In the genomic region with DNA sequence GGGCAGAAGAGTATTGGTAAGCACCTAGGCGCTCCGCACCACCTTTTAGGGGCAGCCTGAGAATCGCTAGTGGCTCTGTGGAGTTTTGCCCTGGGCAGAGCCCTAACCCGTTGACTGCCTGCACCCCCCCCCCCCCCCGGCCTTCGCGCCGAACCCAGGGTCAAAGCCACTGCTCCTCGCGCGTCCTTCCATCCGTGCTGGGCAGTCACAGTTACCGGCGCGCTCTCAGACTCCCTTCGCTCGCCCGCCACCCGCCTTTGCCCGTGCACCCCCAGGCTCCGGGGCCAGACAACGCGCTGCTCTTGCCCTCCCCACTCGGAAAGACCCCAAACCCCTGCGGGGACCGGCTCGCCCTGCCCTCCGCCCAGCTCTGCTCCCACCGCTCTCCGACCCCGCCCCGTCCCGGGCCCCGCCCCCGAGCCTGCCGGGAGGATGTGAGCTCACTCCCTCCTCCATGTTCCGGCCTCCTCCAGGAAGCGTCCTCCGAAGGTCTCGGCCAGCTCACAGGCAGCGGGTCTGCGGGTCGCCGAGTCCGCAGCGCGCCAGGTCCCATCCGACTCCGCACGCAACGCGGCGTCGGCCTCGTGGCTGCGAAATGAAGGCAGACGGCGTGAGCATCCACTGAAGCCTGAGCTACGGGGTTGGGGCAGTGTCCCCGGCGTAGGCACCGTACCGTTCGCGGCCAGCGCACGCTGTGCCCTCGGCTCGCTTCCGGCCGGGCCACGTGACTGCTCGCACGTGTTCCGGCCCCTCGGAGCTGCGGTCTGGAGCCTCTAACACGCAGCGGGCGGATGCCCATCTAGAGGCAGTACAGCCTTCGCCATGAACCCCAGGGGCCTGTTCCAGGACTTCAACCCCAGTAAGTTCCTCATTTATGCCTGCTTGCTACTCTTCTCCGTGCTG, we compare ENCODE assay signal across 8 mouse cellular contexts. TPM values are rescaled to one million over a fixed set of nuclear protein-coding genes. Genes with fewer than 3 reads are reported as not detected.
DNase-seq lines count a peak whose midpoint lies in the region; ATAC-seq and TF ChIP-seq lines count a peak whose summit lies in the region.

A gene (plus strand): TSS at position 472 of the 903 bp plus-strand sequence.

- peak within 1 kb of the TSS; percentile 68 for H3K4me3 ChIP-seq in intestine, postnatal 0 days (ENCODE audit: low read depth, low read length)
- peak within 1 kb of the TSS; percentile 76 for H3K4me3 ChIP-seq in midbrain, embryonic 10.5 days

- H3K9ac ChIP-seq in intestine, postnatal 0 days (ENCODE audit: low read depth, low read length): peak within 1 kb of the TSS; percentile 80

- H3K4me2 ChIP-seq in intestine, postnatal 0 days (replicated peaks; ENCODE audit: low read depth): peak within 1 kb of the TSS; percentile 86

- H3K9me3 ChIP-seq in intestine, postnatal 0 days (ENCODE audit: control insufficient read depth): 0 out of 2 replicates have a peak, but pooled peaks cover 4% of the 10 kb centered on the region
- H3K9me3 ChIP-seq in midbrain, embryonic 10.5 days (replicated peaks): peaks cover 30% of the 10 kb centered on the region

- WGBS in intestine, postnatal 0 days: under 1% methylated on average over 81 of the region's 82 CpGs
- 2% methylated on average over 79 of the region's 82 CpGs for WGBS in midbrain, embryonic 10.5 days

- peak; percentile 97 for DNase-seq in adrenal gland, adult 2 months
- DNase-seq in embryo, embryonic 11 days: peak; percentile 93
- DNase-seq in gonadal fat pad, adult 2 months (ENCODE audit: low read depth): no peak
- peak; percentile 91 for DNase-seq in left cerebral cortex, postnatal 36 days (ENCODE audit: low spot score in 2 of 2)
- DNase-seq in midbrain, embryonic 10.5 days (ENCODE audit: low spot score): peak; percentile 94
- DNase-seq in right cerebral cortex, postnatal 36 days (ENCODE audit: low spot score in 2 of 2): peak; percentile 73
- peak; percentile 91 to 94 for DNase-seq in urinary bladder, postnatal 4 days (ENCODE audit: low spot score in 2 of 2)

- H3K36me3 ChIP-seq in intestine, postnatal 0 days (ENCODE audit: control insufficient read depth, insufficient read depth): peaks cover 18% of the 10 kb centered on the region
- H3K36me3 ChIP-seq in midbrain, embryonic 10.5 days: peaks cover 45% of the 10 kb centered on the region

- no peaks in the 10 kb centered on the region for H3K27me3 ChIP-seq in intestine, postnatal 0 days (replicated peaks; ENCODE audit: control insufficient read depth, insufficient read depth, low read length)
- peaks cover 5% of the 10 kb centered on the region; the same call in 1 of the 2 replicates for H3K27me3 ChIP-seq in midbrain, embryonic 10.5 days (ENCODE audit: low read depth, poor library complexity, severe bottlenecking)

- TF ChIP-seq CTCF in intestine, postnatal 0 days (IDR thresholded peaks at IDR 0.05; ENCODE audit: low read depth): 0 out of 2 replicates have a peak, but pooled peaks have one; percentile 1

- peak; percentile 91 for ATAC-seq in intestine, postnatal 0 days

- peak within 1 kb of the TSS; percentile 86 for H3K27ac ChIP-seq in intestine, postnatal 0 days (ENCODE audit: low read depth, low read length)
- H3K27ac ChIP-seq in midbrain, embryonic 10.5 days (replicated peaks): peak within 1 kb of the TSS; percentile 95

- peaks cover 15% of the 10 kb centered on the region for H3K4me1 ChIP-seq in intestine, postnatal 0 days (replicated peaks; ENCODE audit: control insufficient read depth, insufficient read depth, low read length)
- H3K4me1 ChIP-seq in midbrain, embryonic 10.5 days: peaks cover 33% of the 10 kb centered on the region

- intact Hi-C loops in left cerebral cortex, postnatal 36 days (cut with DNase I): no loop called here

RNA-seq across cellular contexts. Expression of the gene that starts here (rescaled TPM):
- 10 to 100 TPM; 18.3 to 26.8 TPM for total RNA-seq in adrenal gland, adult 2 months (2021)
- 45.4 and 56.5 TPM in 2 replicates for polyA plus RNA-seq in adrenal gland, adult 2 months (2012; rRNA removed)
- 15.2 and 18.3 TPM in 2 replicates for polyA plus RNA-seq in gonadal fat pad, adult 2 months (2012; rRNA removed)
- 21.6 and 25.1 TPM in 2 replicates for polyA plus RNA-seq in intestine, postnatal 0 days (2015; fragmentation: Nextera tagmentation; extraction: Ambion mirVana)
- total RNA-seq in left cerebral cortex, postnatal 36 days (2021): 10 to 100 TPM; 14.8 to 16.2 TPM
- 21.7 and 24.1 TPM in 2 replicates for polyA plus RNA-seq in midbrain, embryonic 10.5 days (2016; fragmentation: Nextera tagmentation; extraction: Ambion mirVana)
